Mouse (Mus musculus) right cerebral cortex, postnatal 36 days (tissue): ENCODE results near the gene Dvl2.
A peak's percentile ranks its signal among the peaks of the same experiment; 100 is the strongest.

ENCODE experiments used
- DNase-seq, 2 experiments: peaks; one replicate each; pipeline ENCODE4 v3.0.0; 2022; ENCODE audit warnings: low spot score in 2 of 2, mixed read lengths in 1 of 2

Dvl2 gene

DNA sequence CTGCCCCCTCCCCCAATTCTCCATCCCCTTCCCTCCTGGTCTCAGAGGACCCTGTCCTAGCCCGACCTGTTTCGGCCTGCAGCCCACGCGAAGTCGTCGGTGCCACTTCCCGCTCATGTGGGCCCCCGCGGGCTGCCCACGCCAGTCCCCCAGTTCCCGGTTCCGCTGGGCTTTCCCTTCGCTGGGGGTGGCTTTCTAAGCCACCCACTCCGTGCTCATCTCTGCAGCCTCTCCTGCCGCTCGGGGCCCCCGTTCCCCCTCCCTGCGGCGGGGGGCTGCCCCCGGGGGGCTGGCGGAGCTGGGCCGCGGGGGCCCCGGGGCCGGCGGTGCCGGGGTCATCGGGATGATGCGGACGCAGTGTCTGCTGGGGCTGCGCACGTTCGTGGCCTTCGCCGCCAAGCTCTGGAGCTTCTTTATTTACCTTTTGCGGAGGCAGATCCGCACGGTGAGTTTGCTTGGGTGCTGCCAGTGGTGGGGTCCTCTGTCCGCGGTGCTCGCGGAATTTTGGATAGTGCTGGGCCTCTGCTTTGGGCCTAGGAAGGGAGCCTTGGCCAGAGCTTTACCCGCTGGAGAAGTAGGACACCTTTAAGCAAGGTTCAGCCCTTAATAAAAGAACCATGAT, 19.1 kb upstream of the Dvl2 start, which contains the start of gene Ctdnep1:
Gene Ctdnep1 (plus strand): TSS at position 16 of the 622 bp plus-strand sequence.
- DNase-seq, result no peak

DNA sequence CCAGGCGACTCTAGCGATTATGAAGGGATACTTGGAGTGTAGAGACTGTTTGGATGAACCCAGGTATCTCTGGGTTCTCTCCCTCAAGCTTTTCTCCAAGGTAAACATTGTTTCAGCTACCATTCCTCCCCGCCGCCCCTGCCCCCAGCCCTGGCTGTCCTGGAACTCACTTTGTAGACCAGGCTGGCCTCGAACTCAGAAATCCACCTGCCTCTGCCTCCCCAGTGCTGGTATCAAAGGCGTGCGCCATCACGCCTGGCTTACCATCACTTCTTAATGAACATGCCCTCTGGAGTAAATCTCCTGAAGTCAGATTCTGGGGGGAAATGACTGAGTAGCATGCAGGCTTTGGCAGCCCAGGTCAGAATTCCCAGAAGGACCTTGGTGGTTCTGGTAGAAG, 18.2 kb upstream of the Dvl2 start, which contains the start of gene Elp5:
Gene Elp5 (minus strand): TSS at position 293 of the 400 bp plus-strand sequence.
- DNase-seq, result no peak

DNA sequence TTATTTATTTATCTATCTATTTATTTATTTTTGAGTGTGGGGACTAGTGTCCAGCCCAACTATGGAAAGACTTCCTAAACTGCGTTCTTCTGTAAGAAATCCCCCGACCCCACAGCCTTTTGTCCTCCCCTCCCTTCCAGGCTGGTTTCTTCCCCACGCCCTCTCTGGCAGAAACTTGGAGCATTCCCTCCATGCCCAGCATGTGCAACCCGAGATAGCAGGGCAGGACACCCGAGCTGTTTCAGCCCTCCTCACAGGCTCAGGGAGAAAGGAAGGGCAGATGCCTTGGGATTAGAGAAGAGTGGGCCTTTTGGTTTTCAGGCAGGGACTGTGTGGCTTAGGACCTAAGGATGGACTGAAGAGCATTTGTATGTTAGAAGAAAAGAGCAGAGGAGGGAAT, 17.5 kb upstream of the Dvl2 start:
- no peak for DNase-seq

DNA sequence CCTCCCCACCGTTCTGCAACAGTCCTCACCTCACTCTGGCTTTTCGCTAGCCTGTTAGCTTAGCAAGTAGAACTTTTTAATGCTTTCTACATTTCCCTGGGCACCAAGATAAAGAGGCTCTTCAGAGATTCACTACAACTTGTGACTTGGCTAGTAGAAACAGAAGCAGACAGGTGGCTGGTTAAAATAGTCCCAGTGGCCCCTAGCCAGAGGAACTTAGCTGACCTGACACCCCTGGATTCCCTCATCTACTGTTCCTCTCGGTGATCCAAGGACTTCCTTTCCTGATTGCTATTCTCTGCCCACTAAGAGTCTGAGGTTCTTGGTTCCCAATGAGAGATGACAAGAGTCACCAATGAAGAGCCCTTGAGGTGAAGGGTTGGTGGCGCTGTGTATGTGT, 17.0 kb upstream of the Dvl2 start:
- DNase-seq, result no peak

DNA sequence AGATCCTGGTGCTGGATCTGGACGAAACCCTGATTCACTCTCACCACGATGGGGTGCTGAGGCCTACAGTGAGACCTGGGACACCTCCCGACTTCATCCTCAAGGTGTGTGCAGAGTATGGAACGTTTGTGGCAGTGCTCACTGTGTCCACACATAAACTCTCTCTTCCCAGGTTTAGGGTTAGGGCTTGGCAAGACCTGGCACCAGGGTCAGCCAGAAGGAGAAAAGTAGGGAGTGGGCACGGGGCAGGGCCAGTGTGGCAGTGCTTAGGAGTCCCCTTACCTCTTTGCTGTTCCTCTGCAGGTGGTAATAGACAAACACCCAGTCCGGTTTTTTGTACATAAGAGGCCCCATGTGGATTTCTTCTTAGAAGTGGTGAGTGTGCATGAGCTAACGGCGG, 16.0 kb upstream of the Dvl2 start:
- DNase-seq, result no peak

DNA sequence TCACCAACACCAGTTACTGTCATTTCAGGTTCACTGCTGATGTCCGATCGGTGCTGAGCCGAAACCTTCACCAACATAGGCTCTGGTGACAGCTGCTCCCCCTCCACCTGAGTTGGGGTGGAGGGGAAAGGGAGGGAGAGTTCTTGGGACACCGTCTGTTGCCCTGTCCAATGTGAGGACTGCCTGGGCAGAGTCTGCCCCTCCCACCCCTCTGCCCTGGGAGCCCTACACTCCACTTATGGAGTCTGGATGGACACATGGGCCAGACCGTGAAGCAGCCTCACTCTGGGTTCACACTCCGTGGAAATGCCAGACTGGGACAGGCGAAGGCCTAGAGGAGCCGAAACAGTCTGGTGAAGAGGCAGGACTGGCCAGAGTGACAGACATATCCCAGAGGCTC, 10.4 kb upstream of the Dvl2 start:
- no peak for DNase-seq

DNA sequence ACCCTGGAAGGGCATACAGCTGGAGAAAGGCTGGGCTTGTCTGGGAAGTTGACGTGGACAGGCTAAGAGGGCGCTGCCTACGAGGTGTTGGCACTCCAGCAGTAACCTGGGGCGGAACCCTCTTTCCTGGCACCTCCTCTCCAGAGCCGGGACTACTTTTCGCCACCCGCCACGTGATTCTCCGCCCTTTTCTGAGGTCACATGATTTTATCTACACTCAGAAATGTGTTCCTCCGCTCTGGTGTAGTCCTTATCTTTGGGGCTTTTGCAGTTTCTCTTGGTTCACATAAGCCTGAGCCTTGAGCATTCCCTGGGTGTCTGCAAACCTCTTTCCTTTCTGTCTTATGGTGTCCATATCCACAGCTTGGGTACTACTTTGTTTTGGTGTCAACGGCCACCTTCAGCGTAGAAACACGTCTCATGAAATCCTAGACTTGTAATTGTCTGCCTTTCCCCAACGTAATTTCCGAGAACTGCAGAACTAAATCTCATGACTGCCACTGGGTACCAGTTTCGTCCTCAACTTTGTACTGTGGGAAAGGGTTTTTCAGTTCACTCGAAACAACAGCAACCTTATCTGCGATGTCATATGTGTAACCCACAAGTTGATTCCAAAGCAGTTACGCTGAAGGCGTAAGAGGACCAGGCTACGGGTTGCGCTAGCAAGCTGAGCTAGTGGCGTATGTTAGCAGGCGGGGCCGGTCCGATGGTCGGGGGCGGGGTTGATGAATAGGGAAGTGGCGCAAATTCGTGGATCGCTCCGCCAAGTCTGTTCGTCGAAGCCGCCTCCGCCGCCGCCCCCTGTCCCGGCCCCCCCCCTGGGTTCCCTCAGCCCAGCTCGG, 9.3 kb upstream of the Dvl2 start, which contains the start of gene Gabarap:
Gene Gabarap (plus strand): TSS at position 294 of the 842 bp plus-strand sequence.
- peak; percentile 92 to 94 for DNase-seq

DNA sequence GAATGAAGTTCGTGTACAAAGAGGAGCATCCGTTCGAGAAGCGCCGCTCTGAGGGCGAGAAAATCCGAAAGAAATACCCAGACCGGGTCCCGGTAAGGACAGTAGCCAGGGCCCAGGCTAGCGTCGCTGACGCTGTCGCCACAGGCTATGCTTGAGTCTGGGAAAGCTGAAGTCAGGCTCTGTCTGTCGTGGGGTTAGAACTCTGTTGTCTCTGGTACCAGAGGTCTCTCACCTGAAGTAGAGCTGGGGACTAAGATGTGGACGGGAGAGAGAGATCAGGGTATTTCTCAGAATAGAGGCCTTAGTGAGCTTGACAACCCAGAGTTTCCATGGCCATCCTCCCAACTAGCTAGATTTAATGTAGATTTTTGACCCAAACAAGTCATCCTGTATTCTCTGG, 8.7 kb upstream of the Dvl2 start:
- DNase-seq, result no peak

DNA sequence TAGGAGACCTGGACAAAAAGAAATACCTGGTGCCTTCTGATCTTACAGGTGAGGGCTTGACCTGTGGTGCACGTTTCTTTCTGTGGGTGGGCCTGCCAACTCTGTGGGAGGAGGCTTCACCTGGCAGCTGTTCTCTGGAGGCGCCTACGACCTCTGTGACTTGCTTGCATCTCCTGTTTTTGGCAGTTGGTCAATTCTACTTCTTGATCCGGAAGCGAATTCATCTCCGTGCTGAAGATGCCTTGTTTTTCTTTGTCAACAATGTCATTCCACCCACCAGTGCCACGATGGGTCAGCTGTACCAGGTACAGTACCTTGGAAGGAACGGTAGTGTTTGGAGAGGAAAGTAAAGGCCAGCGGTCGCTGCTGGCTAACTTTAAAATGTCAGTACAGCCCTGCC, 8.0 kb upstream of the Dvl2 start:
- DNase-seq, result no peak

DNA sequence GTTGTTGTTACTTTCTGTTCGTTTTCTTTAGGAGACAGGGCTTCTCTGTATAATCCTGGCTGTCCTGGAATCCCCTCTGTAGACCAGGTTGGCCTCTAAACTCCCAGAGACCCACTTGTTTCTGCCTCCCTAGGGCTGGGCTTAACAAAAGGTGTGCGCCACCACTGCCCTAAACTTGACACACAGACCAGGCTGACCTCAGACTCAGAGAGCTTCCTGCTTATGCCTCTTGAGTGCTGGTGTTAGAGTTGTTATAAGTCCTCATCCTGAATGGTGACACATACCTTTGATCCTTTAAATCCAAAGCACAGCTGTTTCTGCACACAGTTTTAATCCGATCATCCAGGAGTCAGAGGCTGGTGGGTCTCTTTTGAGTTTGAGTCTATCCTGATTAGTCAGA, 7.5 kb upstream of the Dvl2 start:
- DNase-seq, result no peak

DNA sequence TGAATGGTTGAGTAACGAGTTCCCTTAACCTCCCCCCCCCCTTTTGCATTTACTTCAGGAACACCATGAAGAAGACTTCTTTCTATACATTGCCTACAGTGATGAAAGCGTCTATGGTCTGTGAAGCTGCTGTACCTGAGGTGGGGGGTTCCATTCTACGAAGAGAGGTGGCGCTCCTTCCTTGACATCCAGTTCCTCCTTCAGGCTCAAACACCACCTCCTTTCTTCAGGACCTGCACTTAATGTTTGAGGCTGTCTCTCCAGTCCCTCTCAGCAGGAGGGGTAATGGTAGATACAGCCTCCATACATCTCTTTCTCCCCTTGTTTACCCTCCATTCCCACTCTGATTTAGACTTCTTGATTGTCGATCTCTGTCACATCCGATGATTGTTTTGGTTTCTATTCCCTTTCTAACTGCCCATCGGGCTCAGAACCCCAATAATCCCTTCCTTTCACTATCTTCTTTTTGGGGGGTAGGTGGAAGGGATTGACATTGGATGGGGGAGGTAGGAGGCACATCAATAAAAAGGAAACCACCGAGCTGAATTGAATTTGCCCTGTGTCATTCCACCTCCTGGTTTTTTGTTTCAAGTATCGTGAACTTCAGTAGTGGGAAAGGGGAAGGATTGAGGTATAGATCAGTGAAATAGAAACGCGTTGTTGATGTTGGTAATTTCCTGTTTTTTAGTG, 5.8 kb upstream of the Dvl2 start:
- no peak for DNase-seq

DNA sequence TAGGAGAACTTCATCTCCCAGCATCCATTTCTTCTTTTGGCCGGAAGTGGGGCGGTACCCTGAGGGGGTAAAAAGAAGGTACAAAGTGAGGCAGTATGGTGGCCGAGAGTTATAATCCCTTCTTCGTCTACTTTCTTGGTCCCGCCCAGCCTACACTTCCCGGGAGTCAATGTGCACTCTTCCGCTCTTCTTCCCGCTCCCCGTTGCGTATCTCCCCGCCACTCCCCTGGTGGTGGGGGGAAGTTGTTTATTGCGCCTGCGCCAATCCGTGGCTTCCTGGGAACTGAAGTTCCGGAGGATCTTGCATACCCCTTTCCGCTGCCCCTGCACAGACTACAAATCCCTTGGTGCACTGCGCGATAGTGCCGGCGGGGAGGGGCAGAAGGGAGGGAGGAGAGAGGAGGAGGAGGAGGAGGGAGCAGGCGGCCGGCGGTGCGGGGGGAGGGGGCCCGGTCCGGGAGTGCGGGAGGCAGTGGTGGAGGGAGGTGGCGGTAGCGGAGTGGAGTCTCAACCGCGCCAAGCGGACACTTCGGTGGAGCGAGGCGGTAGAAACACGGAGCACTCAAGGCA, 4.9 kb upstream of the Dvl2 start, which contains the start of gene Phf23:
Gene Phf23 (plus strand): TSS at position 387 of the 570 bp plus-strand sequence.
- peak; percentile 96 to 98 for DNase-seq

DNA sequence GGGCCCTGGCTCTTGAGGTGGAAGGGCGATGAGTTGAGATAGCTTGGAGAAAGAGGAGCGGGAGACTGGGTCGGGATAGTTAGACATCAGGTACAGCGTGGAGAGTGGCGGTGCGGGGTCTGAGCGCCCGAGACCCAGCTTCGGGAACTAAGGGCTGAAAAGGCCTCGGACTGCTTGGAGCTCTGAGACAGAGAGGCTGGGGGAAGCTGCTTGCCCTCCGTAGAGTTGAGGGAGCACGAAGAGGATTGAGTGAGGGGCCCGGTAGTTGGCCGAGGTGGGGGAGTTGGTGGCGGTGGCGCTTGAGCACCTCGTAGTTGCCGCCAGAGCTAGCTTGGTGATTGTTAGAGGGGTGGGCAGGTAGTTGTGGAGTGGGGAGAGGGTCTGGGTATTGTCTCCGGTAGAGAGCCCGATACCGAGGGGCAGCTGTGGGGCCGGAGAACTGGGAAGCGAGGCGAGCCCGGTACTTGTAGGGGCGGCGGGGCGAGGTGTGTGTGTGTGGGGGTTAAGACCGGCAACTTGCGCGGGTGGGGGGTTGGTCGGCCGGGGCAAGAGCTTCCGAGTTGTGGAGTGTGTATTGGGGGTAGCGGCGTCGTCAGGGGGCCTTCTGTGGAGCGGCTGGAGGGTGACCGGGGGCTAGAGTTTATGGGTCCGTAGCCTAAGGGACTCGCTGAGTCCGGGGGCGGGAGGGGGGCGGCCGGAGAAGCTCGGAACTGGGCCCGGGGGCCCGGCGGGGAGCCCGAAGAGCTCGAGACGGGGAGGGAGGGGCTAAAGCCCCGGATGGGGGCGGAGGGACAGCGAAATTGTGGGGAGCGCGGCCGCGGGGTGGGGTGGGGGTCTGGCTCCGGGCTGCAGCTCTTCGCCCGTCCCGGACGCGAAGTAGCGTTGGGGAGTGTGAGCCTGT, 4.0 kb upstream of the Dvl2 start:
- DNase-seq, result no peak

DNA sequence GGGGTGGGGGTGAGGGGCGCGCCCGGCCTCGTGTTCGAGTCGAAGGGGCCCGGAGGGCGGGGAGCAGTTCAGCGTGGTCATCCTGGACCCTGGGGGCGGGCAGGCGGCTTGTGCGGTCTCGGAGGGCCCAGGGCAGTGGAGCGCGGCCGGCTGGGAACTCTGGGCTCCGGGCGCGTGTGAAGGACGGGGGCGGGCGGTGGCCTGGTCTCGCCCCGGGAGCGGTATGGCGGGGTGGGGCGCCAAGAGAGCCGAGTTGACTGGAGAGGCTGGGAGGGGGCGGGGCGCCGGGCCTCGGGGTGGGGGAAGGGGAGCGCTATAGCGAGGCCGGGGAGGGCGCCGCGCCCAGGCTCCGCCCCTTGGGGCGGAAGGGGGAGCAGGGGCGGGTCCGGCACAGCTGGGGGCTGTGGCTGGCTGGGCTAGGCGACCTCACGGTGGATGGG, 3.3 kb upstream of the Dvl2 start:
- no peak for DNase-seq

DNA sequence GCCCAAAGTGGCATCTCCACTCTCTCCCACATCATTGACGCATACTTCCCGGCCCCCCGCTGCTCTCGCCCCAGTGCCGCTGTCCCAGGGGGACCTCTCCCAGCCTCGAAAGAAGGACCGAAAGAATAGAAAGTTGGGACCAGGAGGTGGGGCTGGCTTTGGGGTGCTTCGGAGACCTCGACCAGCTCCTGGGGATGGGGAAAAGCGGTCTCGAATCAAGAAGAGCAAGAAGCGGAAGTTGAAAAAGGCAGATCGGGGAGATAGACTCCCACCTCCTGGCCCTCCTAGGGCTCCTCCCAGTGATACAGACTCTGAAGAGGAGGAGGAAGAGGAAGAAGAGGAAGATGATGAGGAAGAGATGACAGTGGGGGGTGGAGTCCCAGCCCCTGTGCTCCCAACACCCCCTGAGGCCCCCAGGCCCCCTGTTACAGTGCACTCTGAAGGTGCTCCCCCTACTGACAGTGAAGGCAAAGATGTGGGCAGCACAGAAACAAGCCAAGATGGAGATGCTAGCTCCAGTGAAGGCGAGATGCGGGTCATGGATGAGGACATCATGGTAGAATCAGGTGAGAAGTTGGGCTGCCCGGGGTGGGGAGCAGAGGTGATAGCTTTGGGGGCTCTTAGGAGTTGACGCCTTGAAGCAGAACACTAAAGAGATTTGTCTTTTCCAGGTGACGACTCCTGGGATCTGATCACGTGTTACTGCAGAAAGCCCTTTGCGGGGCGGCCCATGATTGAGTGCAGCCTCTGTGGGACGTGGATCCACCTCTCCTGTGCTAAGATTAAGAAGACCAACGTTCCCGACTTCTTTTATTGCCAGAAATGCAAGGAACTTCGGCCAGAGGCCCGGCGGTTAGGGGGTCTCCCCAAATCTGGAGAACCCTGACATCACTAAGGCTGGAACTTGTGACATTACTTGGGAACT, 1.6 kb upstream of the Dvl2 start:
- DNase-seq, result no peak

DNA sequence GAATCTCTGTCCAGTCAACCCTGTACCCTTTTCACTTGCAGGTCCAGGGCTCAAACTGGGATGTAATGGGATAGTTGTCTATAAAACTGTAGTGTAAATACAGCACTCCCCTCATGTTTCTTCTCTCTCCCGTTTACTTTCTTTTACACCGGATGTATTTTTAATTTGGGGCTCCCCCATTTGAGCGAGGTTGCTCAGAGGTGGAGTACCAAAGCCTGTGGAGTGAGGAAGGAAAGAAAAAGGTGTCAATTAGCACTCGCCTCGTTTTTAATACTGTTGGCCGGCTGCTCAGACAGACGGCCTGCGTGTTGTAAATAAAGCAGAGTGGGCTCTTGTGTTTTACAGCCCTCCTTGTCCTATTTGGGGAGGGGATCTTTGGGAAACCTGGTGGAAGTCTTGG, 729 bp upstream of the Dvl2 start:
- DNase-seq, result no peak

DNA sequence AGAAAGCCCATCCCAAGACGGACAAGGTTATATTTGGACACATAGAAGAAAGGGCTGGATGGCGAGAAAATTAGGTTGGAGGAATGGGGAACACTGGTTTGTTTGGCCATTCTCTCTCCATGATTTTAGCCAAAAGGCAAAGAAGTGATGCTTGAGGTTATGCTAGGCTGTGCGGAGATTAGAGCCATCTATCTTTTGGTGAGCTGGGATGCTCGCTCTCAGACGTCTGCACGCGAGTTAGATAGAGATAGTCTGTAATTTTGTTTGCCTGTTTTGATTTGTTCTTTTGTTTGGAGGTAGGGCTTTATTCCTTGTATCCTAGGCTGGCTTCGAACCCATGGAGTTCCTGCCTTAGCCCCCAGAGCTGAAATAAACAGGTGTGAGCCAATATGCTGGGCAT, 764 bp downstream of the Dvl2 start:
- no peak for DNase-seq

DNA sequence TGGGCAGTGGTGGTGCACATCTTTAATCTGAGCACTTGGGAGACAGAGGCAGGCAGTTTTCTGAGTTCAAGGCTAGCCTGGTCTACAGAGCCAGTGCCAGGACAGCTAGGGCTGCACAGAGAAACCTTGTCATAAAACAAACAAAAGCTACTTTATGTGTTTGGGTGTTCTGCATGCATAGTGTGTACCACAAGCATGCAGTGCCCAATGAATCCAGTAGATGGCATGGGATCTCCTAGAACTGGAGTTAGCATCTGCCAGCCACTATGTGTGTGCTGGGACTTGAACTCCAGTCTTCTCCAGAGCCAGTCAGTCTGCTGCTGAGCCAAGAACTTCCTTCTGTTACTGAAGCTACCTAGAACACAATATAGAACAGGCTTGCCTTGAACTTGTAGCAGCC, 1.5 kb downstream of the Dvl2 start:
- no peak for DNase-seq

DNA sequence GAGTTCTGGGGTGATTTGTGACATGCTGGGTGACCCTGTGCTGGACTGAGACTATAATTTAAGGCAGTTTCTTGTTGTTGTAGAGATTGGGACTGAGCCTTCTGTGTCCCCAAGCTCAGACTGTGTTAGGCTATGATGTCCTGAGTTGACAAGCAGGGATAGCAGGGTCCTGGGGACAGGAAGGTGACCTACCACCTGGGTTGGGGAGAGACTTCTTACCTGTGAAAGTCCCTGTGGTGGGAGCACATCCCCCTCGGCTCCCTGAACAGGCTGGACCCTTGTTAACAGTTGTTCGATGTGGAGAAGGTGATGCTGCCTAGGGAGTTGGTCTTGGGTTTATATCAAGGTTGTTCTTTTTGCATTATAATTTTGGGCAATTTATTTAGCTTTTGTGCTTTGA, 2.1 kb downstream of the Dvl2 start:
- no peak for DNase-seq

DNA sequence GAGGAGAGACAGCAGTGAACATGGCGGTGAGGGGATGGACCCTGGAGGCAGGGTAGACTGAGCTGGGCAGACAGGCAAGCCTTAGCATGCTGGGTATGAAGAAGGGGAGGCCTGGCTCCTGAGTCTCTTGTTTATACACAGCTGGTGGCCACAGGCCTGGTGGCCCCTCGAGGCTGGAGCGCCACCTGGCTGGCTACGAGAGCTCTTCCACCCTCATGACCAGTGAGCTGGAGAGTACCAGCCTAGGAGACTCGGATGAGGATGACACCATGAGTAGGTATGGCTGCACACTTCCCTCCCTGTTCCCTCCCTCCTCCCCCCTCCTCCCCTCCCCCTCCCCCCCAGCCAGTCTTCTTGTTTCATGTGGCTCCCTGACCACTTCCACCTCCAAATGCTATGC, 5.1 kb downstream of the Dvl2 start:
- no peak for DNase-seq
